Mouse (Mus musculus): ENCODE results near the gene Ptpro.
A peak's percentile ranks its signal among the peaks of the same experiment; 100 is the strongest.
"Not testable (repeated sequence)": the region's sequence is repeated elsewhere in the genome, so short reads cannot be mapped to it uniquely, and the experiment has no call there.

Gene Ptpro

GRCm38 (mm10) chr6:137456064-137456463 lies 203.9 kb downstream of the Ptpro start:
- no peak for DNase-seq (ENCODE audit: low read depth, low spot score)

GRCm38 (mm10) chr6:137457210-137457609 lies 205.1 kb downstream of the Ptpro start:
- no peak for DNase-seq (ENCODE audit: low read depth, low spot score)

- DNase-seq (ENCODE audit: low read depth, low spot score): no peak
These were observed 206.0 kb downstream of the Ptpro start for GRCm38 (mm10) chr6:137458136-137458535.

- no peak for DNase-seq (ENCODE audit: low read depth, low spot score)
These were observed 211.7 kb downstream of the Ptpro start for GRCm38 (mm10) chr6:137463771-137464170.

GRCm38 (mm10) chr6:137465253-137465652 lies 213.1 kb downstream of the Ptpro start:
- no peak for DNase-seq (ENCODE audit: low read depth, low spot score)

- no peak for DNase-seq (ENCODE audit: low read depth, low spot score)
These were observed 214.1 kb downstream of the Ptpro start for GRCm38 (mm10) chr6:137466256-137466655.

- no peak for DNase-seq (ENCODE audit: low read depth, low spot score)
These were observed 215.6 kb downstream of the Ptpro start for GRCm38 (mm10) chr6:137467696-137468095.

- DNase-seq (ENCODE audit: low read depth, low spot score): no peak
These were observed 217.4 kb downstream of the Ptpro start for GRCm38 (mm10) chr6:137469541-137469940.

GRCm38 (mm10) chr6:137470901-137471598 lies 218.9 kb downstream of the Ptpro start:
- peak; percentile 60 for DNase-seq (ENCODE audit: low read depth, low spot score)

- no peak for DNase-seq (ENCODE audit: low read depth, low spot score)
These were observed 220.0 kb downstream of the Ptpro start for GRCm38 (mm10) chr6:137472129-137472528.

- no peak for DNase-seq (ENCODE audit: low read depth, low spot score)
These were observed 221.3 kb downstream of the Ptpro start for GRCm38 (mm10) chr6:137473433-137473832.

- not testable (repeated sequence) for DNase-seq (ENCODE audit: low read depth, low spot score)
These were observed 223.6 kb downstream of the Ptpro start for GRCm38 (mm10) chr6:137475695-137476094.

- DNase-seq (ENCODE audit: low read depth, low spot score): no peak
These were observed 230.8 kb downstream of the Ptpro start for GRCm38 (mm10) chr6:137482891-137483290.

GRCm38 (mm10) chr6:137487443-137487842 lies 235.3 kb downstream of the Ptpro start:
- DNase-seq (ENCODE audit: low read depth, low spot score): no peak

- no peak for DNase-seq (ENCODE audit: low read depth, low spot score)
These were observed 238.0 kb downstream of the Ptpro start for GRCm38 (mm10) chr6:137490115-137490514.

GRCm38 (mm10) chr6:137491659-137492058 lies 239.5 kb downstream of the Ptpro start:
- DNase-seq (ENCODE audit: low read depth, low spot score): no peak

- no peak for DNase-seq (ENCODE audit: low read depth, low spot score)
These were observed 240.5 kb downstream of the Ptpro start for GRCm38 (mm10) chr6:137492582-137492981.

GRCm38 (mm10) chr6:137493211-137494135 lies 241.4 kb downstream of the Ptpro start:
- DNase-seq (ENCODE audit: low read depth, low spot score): no peak

GRCm38 (mm10) chr6:137494136-137494475 lies 242.0 kb downstream of the Ptpro start:
- DNase-seq (ENCODE audit: low read depth, low spot score): no peak

GRCm38 (mm10) chr6:137494801-137495200 lies 242.7 kb downstream of the Ptpro start:
- DNase-seq (ENCODE audit: low read depth, low spot score): no peak

- DNase-seq (ENCODE audit: low read depth, low spot score): no peak
These were observed 243.1 kb downstream of the Ptpro start for GRCm38 (mm10) chr6:137495233-137495632.

GRCm38 (mm10) chr6:137496562-137496961 lies 244.4 kb downstream of the Ptpro start:
- DNase-seq (ENCODE audit: low read depth, low spot score): no peak
